Mouse (Mus musculus) limb, embryonic 15.5 days (tissue): ENCODE measurements around the gene Slu7. TPM values are rescaled to one million over a fixed set of nuclear protein-coding genes. Genes with fewer than 3 reads are reported as not detected.

ENCODE experiments used
- ATAC-seq: fragments of 200-750 bp; cut with Nextera tagmentation; 2 replicates; pipeline ENCODE4 v1.8.0; 2017; ENCODE audit warnings: low read depth, moderate TSS enrichment; ENCODE audit not compliant: insufficient number of reproducible peaks, low FRiP score, low TSS enrichment
- H3K27ac ChIP-seq: fragments of 300-500 bp; sonication (generic); 2 replicates; pipeline ENCODE4 v1.5.1; 2015; ENCODE audit warnings: moderate library complexity, mild to moderate bottlenecking, inconsistent platforms
- H3K27me3 ChIP-seq: fragments of 300-500 bp; sonication (generic); 2 replicates; pipeline ENCODE4 v1.6.1; 2015; ENCODE audit warnings: inconsistent platforms
- H3K36me3 ChIP-seq: fragments of 300-500 bp; sonication (generic); 2 replicates; pipeline ENCODE4 v1.6.1; 2015; ENCODE audit warnings: inconsistent platforms
- H3K4me1 ChIP-seq: fragments of 300-500 bp; sonication (generic); 2 replicates; pipeline ENCODE4 v1.6.1; 2015; ENCODE audit warnings: inconsistent platforms
- H3K4me2 ChIP-seq: fragments of 300-500 bp; sonication (generic); 2 replicates; pipeline ENCODE4 v1.6.1; 2015; ENCODE audit warnings: mild to moderate bottlenecking, inconsistent platforms
- H3K4me3 ChIP-seq: fragments of 300-500 bp; sonication (generic); 2 replicates; pipeline ENCODE4 v1.5.1; 2015; ENCODE audit warnings: mild to moderate bottlenecking, inconsistent platforms
- H3K9ac ChIP-seq: fragments of 300-500 bp; sonication (generic); 2 replicates; pipeline ENCODE4 v1.6.1; 2015; ENCODE audit warnings: inconsistent platforms
- H3K9me3 ChIP-seq: fragments of 300-500 bp; sonication (generic); 2 replicates; pipeline ENCODE4 v1.6.1; 2016; ENCODE audit warnings: inconsistent platforms
- WGBS: fragments of 180-500 bp; shearing (Covaris S2); methylation state at CpG from one replicate; pipeline ENCODE4 v1.1.7; 2015; 5-methylcytosine and 5-hydroxymethylcytosine counted together
- polyA plus RNA-seq: library from polyadenylated mRNA; unstranded; fragments of >200 nt; fragmentation: Nextera tagmentation; extraction: Ambion mirVana; gene quantifications from 2 replicates; pipeline ENCODE4 v1.2.1, GENCODE M21; 2015

Slu7 gene
- polyA plus RNA-seq, result 55.0 and 60.2 TPM in 2 replicates

GRCm38 (mm10) chr11:43433254-43434023 is at the start of gene Slu7:
Gene Slu7, plus strand, starts transcription at chr11:43433744.
- Histone ChIP-seq H3K27ac (no peak within 1 kb of the TSS), H3K4me1 (peaks cover 6% of the 10 kb centered on the region), H3K36me3 (peaks cover 12% of the 10 kb centered on the region), H3K9me3 (no peaks in the 10 kb centered on the region), H3K4me2 (peak within 1 kb of the TSS; percentile 56), H3K9ac (peak within 1 kb of the TSS; percentile 79), H3K27me3 (no peaks in the 10 kb centered on the region), H3K4me3 (peak within 1 kb of the TSS; percentile 86)
- peak; percentile 63; the same call in 1 of the 2 replicates for ATAC-seq
- 8% methylated on average over 38 of the region's 38 CpGs for WGBS

- peak overlapping the region; percentile 53 for H3K4me2 ChIP-seq
- 0 out of 2 replicates have a peak overlapping the region, but pooled peaks have one; percentile 31 for H3K9ac ChIP-seq
- no peak; the same call in 1 of the 2 replicates for ATAC-seq
- peak overlapping the region; percentile 31 for H3K4me3 ChIP-seq
- peaks cover 10% of the 10 kb centered on the region; the same call in 1 of the 2 replicates for H3K27me3 ChIP-seq
- H3K9me3 ChIP-seq, result no peaks in the 10 kb centered on the region
- peaks cover 8% of the 10 kb centered on the region; the same call in 1 of the 2 replicates for H3K4me1 ChIP-seq
- WGBS, result 4% methylated on average over 18 of the region's 18 CpGs
- no peaks in the 10 kb centered on the region for H3K36me3 ChIP-seq
- H3K27ac ChIP-seq, result 0 out of 2 replicates have a peak overlapping the region, but pooled peaks have one; percentile 38
Observed at GRCm38 (mm10) chr11:43385055-43385649, 48.4 kb upstream of the Slu7 start.

- H3K4me3 ChIP-seq, result peak overlapping the region; percentile 31
Observed at GRCm38 (mm10) chr11:43385716-43386115, 47.8 kb upstream of the Slu7 start.

GRCm38 (mm10) chr11:43387004-43387880 is 46.3 kb upstream of the Slu7 start:
- H3K9me3 ChIP-seq, result no peaks in the 10 kb centered on the region
- no peak overlapping the region for H3K9ac ChIP-seq
- peaks cover 10% of the 10 kb centered on the region; the same call in 1 of the 2 replicates for H3K27me3 ChIP-seq
- no peaks in the 10 kb centered on the region for H3K36me3 ChIP-seq
- no peak overlapping the region for H3K4me2 ChIP-seq
- 84% methylated on average over 14 of the region's 14 CpGs for WGBS
- no peak overlapping the region for H3K4me3 ChIP-seq
- no peak for ATAC-seq
- H3K27ac ChIP-seq, result no peak overlapping the region
- peaks cover 8% of the 10 kb centered on the region; the same call in 1 of the 2 replicates for H3K4me1 ChIP-seq

More at GRCm38 (mm10) chr11:43385716-43386115, 47.8 kb upstream of the Slu7 start:
- peaks cover 8% of the 10 kb centered on the region; the same call in 1 of the 2 replicates for H3K4me1 ChIP-seq
- no peak for ATAC-seq
- peaks cover 10% of the 10 kb centered on the region; the same call in 1 of the 2 replicates for H3K27me3 ChIP-seq
- H3K36me3 ChIP-seq, result no peaks in the 10 kb centered on the region
- 3% methylated on average over 8 of the region's 8 CpGs for WGBS
- no peak overlapping the region for H3K9ac ChIP-seq
- no peaks in the 10 kb centered on the region for H3K9me3 ChIP-seq
- peak overlapping the region; percentile 53 for H3K4me2 ChIP-seq
- no peak overlapping the region for H3K27ac ChIP-seq

- WGBS, result 77% methylated on average over 21 of the region's 21 CpGs
- no peak overlapping the region for H3K4me2 ChIP-seq
- ATAC-seq, result no peak
- no peak overlapping the region for H3K9ac ChIP-seq
- no peaks in the 10 kb centered on the region for H3K9me3 ChIP-seq
- no peak overlapping the region for H3K27ac ChIP-seq
- no peaks in the 10 kb centered on the region for H3K36me3 ChIP-seq
- H3K4me1 ChIP-seq, result peaks cover 8% of the 10 kb centered on the region; the same call in 1 of the 2 replicates
- no peak overlapping the region for H3K4me3 ChIP-seq
- H3K27me3 ChIP-seq, result peaks cover 10% of the 10 kb centered on the region; the same call in 1 of the 2 replicates
Observed at GRCm38 (mm10) chr11:43388122-43389097, 45.1 kb upstream of the Slu7 start.

- H3K36me3 ChIP-seq, result no peaks in the 10 kb centered on the region
- H3K27ac ChIP-seq, result no peak overlapping the region
- no peak overlapping the region for H3K4me3 ChIP-seq
- ATAC-seq, result no peak
- H3K27me3 ChIP-seq, result peaks cover 10% of the 10 kb centered on the region; the same call in 1 of the 2 replicates
- WGBS, result 82% methylated on average over 7 of the region's 7 CpGs
- no peak overlapping the region for H3K4me2 ChIP-seq
- H3K9me3 ChIP-seq, result no peaks in the 10 kb centered on the region
- peaks cover 8% of the 10 kb centered on the region; the same call in 1 of the 2 replicates for H3K4me1 ChIP-seq
- no peak overlapping the region for H3K9ac ChIP-seq
Observed at GRCm38 (mm10) chr11:43389118-43389517, 44.4 kb upstream of the Slu7 start.

GRCm38 (mm10) chr11:43392757-43393156 is 40.8 kb upstream of the Slu7 start:
- Histone ChIP-seq H3K27me3 (no peaks in the 10 kb centered on the region), H3K36me3 (no peaks in the 10 kb centered on the region), H3K9ac (no peak overlapping the region), H3K27ac (no peak overlapping the region), H3K4me3 (no peak overlapping the region), H3K9me3 (no peaks in the 10 kb centered on the region), H3K4me2 (no peak overlapping the region), H3K4me1 (no peaks in the 10 kb centered on the region)
- ATAC-seq, result no peak
- 38% methylated on average over 2 of the region's 2 CpGs for WGBS

- Histone ChIP-seq H3K4me1 (no peaks in the 10 kb centered on the region), H3K27me3 (no peaks in the 10 kb centered on the region), H3K9me3 (no peaks in the 10 kb centered on the region), H3K9ac (no peak overlapping the region), H3K4me3 (no peak overlapping the region), H3K4me2 (no peak overlapping the region), H3K36me3 (no peaks in the 10 kb centered on the region), H3K27ac (no peak overlapping the region)
- ATAC-seq, result no peak
- whole genome bisulfite sequencing, result 86% methylated on average over 4 of the region's 4 CpGs
Observed at GRCm38 (mm10) chr11:43393325-43393724, 40.2 kb upstream of the Slu7 start.

GRCm38 (mm10) chr11:43395073-43395948 is 38.2 kb upstream of the Slu7 start:
- WGBS, result 74% methylated on average over 14 of the region's 14 CpGs
- ATAC-seq, result no peak

GRCm38 (mm10) chr11:43396246-43396645 is 37.3 kb upstream of the Slu7 start:
- H3K27me3 ChIP-seq, result no peaks in the 10 kb centered on the region
- no peak overlapping the region for H3K27ac ChIP-seq
- no peaks in the 10 kb centered on the region for H3K36me3 ChIP-seq
- no peak overlapping the region for H3K9ac ChIP-seq
- WGBS, result 88% methylated on average over 4 of the region's 4 CpGs
- no peaks in the 10 kb centered on the region for H3K4me1 ChIP-seq
- no peaks in the 10 kb centered on the region for H3K9me3 ChIP-seq
- H3K4me3 ChIP-seq, result no peak overlapping the region
- no peak for ATAC-seq
- no peak overlapping the region for H3K4me2 ChIP-seq

More at GRCm38 (mm10) chr11:43395073-43395948, 38.2 kb upstream of the Slu7 start:
- H3K4me2 ChIP-seq, result no peak overlapping the region
- no peaks in the 10 kb centered on the region for H3K27me3 ChIP-seq
- H3K4me3 ChIP-seq, result no peak overlapping the region
- H3K9me3 ChIP-seq, result no peaks in the 10 kb centered on the region
- H3K4me1 ChIP-seq, result no peaks in the 10 kb centered on the region
- no peak overlapping the region for H3K9ac ChIP-seq
- no peak overlapping the region for H3K27ac ChIP-seq
- H3K36me3 ChIP-seq, result no peaks in the 10 kb centered on the region
